Mouse (Mus musculus): ENCODE data around the gene Kbtbd13. TPM values are rescaled to one million over a fixed set of nuclear protein-coding genes. Genes with fewer than 3 reads are reported as not detected.
A peak's percentile ranks its signal among the peaks of the same experiment; 100 is the strongest.

Kbtbd13 gene
- polyA plus RNA-seq (2012; rRNA removed): 1.4 and 1.5 TPM in 2 replicates

DNA sequence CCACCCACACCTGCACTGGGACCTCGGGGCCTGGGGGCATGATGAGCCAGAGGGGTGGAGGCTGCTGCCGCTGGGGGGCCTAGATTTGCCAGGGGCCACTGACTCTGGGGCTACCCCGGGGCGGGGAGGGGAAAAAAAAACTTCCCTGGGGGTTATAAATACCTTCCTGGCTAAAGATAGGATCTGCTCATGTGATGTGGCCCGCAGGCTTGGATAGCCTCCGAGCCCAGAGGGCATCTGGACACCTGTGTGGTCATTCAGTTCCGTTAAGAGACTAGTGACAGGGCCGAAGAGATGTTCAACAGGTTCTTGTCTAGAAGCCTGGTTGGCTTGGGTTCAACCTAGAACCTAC is at the start of gene Kbtbd13:
TSS of gene Kbtbd13 (minus strand) at position 40 of the 352 bp plus-strand sequence.
- DNase-seq (ENCODE audit: low spot score): no peak

DNA sequence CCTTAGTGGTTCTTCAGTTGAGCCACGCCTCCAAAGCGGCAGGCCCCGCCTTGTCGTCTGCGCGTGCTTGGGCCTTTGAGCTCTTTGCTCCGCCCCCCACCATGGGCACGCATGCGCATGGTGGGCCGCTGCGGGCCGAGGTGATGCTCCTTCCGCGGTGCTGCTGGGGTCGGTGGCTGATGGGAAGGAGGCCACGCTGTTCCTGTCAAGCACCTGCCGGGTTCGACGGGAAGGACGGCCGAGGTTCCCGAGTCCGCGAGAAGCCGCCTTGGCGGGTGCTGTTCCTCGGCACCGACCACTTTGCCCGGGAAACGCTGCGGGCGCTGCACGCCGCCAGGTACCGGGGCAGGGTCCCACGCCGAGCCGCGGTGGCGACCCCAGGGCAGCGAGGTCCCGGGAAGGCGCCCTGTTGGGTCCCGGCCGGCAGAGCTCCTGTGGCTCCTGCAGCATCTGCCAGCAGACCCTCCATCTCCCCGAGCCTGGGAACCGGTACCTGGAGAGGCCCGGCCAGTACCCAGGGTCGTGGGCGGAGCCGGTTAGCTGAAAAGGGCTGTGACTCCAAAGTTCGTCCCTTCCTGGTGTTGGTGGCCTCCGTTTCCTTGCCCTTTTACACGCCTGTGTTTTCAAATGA is 44.3 kb upstream of the Kbtbd13 start, which contains the start of gene Mtfmt:
TSS of gene Mtfmt (plus strand) at position 112 of the 631 bp plus-strand sequence.
- DNase-seq (ENCODE audit: low spot score): peak; percentile 81

DNA sequence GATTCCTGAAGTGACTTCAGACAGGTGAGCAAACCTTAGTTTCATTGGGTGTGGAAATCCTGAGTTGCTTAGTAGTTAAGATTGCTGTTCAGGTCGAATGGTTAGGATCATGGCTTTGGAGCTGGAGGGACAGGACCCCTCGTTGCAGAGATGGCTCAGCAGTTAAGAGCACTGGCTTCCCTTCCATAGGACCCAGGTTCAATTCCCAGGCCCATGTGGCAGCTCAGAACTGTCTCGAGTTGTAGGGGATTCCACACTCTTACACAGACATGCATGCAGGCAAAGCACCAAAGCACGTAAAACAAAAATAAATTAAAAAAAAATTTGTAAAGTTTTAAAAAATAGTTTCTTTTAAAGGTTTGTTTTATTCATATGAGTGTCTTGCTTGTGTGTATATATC is 43.8 kb upstream of the Kbtbd13 start:
- DNase-seq (ENCODE audit: low spot score): no peak

DNA sequence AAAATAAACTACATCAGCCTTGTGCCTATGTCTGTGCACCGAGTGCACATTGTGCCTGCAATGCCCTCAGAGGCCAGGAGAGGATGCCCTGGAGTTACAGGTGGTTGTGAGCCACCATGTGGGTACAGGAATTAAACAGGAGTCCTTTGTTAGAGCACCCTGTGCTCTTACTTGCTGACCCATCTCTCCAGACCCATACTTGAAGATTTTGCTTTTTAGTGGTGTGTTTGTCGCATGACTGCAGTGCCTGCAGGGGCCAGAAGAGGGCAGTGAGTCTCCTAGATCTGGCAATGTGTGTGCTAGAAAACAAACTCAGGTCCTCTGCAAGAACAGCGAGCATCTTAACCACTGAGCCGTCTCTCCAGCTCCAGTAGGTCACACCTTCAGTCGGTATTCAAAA is 42.7 kb upstream of the Kbtbd13 start:
- DNase-seq (ENCODE audit: low spot score): no peak

DNA sequence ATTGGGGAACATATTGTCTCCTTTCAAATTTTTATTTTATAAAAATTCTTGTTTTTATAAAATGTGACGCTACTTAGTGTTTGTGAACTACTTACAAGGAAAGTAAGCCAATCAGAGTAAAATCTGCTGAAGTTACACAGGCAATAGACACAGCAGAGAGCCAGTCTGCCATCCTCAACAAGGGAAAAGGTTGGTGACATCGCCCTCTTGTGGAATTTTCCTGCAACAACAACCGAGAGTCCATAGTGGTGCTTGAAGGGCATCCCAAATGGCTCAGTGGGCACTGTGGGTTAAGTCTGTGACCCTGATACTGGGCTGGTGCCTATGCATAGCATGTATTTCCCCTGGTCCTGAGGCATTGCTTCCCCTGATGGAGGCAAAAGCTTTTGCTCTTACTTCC is 40.8 kb upstream of the Kbtbd13 start:
- DNase-seq (ENCODE audit: low spot score): peak; percentile 57

DNA sequence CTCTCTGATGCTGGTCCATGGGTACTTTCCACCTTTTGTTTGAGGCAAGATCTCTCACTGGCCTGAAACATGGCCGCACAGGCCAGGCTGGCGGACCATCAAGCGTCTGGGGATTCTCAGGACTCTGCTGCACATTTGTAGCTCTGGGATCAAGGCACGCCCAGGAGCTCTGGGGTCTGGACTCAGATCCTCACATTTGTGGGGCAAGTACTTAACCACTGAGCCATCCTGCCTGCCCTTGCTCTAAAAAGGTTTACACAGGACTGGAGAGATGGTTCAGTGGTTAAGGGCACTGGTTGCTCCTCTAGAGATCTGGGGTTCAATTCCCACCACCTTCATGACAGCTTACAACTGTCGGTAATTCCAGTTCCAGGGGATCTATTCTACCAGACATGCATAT is 39.5 kb upstream of the Kbtbd13 start:
- no peak for DNase-seq (ENCODE audit: low spot score)

DNA sequence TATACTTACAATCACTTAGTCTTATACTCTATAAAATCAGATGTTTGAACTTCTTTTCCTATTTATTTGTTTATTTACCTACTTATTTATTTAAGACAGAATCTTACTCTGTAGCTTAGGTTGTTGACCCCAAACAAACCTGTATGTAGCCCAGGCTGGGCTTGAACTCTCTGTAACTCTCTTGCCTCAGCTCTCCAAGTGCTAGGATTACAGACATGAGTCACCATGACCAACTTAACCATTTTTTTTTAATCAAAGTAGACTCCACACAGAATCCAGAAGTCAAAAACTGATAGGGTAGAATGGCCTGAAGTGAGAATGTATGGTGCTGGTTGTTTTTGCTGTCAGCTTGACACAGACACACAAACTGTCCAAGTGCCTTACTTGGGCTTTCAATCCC is 38.9 kb upstream of the Kbtbd13 start:
- no peak for DNase-seq (ENCODE audit: low spot score)

DNA sequence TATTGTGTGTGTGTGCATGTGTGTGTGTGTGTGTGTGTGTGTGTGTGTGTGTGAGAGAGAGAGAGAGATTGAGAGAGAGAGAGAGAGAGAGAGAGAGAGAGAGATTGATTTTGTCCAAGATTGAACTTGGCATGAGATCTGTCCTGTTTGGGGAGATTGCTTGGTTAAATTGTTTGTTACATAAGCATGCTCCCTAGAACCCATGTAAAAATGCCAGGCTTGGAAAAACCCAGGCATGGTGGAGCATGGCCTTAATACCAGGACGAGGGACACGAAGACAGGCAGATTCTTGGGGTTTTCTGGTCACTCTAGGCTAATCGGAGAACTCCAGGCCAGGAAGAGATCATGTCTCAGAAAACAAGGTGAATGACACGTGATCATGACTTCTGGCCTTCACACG is 36.6 kb upstream of the Kbtbd13 start:
- DNase-seq (ENCODE audit: low spot score): no peak

DNA sequence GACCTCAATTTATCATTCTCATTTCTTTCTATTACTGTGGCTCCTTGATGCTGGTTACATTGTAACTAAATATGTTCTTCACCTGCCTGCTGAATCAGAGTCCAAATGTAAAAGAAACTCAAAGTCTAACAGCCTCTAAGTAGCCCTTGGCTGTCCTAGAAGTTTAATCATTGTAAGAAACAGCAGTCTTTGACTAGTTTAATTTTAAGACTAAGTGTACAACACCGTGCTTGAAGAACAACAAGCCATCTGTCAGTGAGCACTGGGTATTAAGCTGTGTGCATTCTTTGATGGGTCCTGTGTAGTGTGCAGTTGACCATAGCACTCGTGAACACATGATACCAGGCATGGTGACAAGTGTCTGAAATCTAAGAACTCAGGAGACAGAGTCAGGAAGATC is 36.1 kb upstream of the Kbtbd13 start:
- no peak for DNase-seq (ENCODE audit: low spot score)

DNA sequence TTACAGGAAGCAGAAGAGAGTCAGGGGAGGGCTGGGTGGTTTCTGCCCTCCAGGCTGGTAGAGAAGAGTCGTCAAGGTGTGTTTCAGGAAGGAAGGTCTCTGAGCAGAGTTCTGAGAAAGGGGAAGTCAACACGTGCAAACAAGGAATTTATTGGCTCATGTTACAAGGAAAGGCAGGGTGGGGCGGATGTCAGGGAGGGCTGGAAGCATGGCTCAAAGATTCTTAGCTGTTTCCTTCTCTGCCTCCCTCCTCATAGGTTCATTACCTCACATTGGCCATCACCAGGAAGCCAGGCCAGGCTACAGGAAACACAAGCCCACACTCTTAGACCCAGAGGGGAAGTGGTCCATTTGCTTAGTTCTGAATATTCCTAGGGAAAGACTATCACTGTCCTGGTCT is 32.9 kb upstream of the Kbtbd13 start:
- DNase-seq (ENCODE audit: low spot score): no peak

DNA sequence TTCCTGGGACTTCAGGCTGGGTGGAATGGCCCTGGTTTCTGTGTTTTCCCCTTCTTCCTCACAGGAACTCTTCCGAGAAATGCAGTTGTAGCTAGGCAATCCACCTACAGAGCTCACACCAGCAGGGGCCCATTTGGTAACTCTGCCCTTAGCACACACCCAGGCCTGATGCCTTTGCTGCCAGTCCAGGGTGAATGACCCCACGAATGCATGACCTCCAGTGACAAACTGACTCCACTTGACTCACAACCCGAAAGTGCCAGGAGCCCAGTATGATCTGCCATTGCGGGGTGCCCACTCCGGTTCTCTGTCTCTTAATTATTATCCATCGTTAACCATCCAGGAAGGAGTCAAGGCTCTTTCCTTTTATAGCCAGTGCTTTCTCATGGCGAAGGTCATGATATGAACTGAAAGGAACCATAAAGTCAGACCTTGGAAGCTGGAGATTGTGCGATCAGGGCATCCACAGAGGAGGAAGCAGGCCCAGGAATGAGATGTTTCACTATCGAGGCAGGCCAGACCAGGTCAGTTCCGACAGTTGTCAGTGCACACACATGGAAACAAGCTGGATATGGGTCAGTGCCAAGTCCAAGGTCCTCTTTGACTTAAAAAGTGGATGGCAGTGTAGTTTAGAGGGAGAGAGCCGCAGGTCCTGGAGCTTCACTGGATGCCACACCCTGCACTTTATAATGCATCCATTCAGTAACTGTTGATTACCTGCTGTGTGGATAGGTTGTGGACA is 31.5 kb upstream of the Kbtbd13 start, which contains the start of gene Slc51b:
TSS of gene Slc51b (minus strand) at position 196 of the 742 bp plus-strand sequence.
- DNase-seq (ENCODE audit: low spot score): no peak

DNA sequence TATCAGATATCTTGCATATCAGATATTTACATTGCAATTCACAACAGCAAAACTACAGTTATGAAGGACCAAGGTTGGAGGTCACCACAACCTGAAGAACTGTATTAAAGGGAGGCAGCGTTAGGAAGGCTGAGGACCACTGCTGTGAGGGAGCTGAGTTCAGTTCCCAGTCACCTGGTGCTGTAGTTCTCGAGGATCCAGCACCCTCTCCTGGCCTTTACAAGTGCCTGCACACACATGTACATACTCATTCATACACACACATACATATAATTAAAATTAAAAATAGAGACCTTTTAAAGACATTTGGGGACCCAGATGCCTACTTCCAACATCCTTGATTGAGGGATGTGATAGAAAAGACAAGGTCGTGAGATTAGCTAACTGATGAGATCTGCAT is 28.2 kb upstream of the Kbtbd13 start:
- DNase-seq (ENCODE audit: low spot score): no peak

DNA sequence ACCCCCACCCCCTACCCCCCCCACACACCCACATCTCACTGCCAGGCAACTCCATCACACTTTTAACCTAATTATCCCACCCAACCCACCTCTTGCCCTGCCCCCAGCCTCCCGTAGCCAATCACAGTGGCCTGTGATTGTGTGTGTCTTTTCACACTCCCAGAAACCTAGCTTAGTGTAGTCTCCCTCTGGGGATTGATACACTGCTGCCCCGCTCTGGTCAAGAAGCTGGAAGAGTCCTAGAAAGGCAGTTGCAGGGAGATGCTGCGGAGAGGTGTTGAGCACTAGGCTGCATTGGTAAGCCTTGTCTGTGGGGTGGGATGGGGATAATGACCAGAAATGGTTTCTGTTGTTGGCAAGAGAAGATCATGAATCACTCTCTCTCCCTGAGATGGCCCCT is 26.3 kb upstream of the Kbtbd13 start:
- no peak for DNase-seq (ENCODE audit: low spot score)

DNA sequence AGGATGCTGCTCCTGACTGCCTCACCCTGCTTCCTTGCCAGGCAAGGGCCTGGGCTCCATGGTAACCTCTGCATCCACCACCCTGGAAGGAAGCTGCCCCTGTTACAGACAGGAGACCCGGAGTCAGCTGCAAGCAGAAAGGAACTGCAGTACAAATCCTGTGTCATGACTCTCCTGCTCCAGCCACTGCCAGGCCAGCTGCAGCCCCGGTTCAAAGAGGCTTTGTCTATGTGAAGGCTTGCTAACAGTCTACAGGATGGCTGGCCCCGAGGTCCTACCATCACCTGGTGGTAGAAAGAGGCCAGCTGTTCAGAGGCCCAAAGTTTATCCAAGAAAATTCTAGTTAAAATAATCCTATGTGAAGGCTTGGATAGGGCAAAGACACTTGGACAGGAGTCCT is 19.9 kb upstream of the Kbtbd13 start:
- DNase-seq (ENCODE audit: low spot score): no peak

DNA sequence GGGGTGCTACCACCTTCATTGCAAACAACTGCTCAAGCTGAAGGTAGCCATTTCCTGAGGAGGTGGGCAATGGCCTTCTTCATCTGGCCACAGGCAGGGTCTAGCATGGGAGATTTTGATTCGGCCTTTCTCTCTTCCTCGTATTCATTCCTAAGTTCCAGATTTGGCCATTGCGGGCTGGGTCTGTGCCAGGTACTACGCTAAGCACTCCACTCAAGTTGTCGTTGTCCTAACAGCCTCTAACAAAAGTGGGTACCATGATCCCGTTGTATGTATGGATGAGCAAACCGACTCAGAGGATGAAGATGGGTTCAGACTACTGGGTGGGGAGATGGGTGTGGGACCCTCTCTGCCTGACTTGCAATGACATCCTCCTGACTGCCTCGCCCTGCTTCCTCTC is 18.9 kb upstream of the Kbtbd13 start:
- no peak for DNase-seq (ENCODE audit: low spot score)

DNA sequence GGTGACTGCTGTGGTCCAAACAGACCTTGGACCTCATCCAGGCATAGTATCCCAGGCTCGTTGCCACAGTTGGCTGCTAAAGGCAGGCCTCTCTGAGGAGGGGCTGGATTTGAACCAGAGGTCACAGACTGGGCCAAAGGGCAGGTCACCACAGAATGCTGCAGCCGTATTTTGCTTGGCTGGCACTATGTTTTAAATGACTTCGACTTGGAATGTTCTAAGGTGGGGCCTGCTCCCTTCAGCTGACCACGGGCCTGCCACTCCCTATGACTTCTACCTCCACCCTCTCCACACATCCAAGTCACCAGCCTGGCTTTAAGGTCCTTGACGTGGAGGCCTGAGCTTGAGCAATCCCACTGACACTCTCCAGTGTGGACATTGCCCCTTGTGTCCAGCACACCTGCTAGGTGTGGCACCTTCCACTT is 17.4 kb upstream of the Kbtbd13 start:
- DNase-seq (ENCODE audit: low spot score): no peak

DNA sequence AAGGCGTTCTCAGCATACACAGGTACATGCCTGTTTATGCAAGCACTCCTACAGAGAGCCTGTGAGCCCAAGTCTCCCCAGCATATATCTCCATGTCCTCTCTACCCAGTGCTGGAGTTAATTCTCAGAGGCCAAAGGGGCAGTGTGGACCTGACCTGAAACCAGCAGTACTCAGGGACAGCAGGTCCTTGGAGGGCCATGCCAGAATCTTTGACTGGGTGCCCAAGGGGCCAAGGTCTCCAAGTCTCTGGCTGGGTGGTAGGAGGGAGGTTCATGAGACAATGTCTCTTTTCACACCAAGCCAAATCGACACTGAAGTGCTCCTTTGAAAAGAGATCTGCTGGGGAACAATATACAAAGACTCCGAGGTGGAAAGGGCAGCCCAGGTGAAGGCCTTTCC is 16.4 kb upstream of the Kbtbd13 start:
- DNase-seq (ENCODE audit: low spot score): no peak

DNA sequence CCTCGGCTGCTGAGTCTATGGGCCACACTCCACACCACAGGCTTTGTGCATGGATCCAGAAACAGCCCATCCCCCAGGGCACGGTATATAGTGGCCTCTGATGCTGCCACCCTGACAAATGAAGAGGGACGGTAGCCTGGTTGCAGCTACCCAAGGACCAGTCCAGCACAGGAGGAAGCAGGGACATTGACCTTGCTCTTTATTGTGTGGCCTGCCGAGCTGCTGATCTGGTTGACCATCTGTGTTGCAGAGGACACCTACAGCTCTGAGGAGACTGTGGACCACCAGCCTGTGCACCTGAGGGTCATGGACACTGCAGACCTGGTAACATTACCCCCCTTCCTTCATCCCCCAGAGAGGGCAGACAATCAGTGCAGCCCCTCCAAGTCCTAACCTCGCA is 15.9 kb upstream of the Kbtbd13 start:
- no peak for DNase-seq (ENCODE audit: low spot score)

DNA sequence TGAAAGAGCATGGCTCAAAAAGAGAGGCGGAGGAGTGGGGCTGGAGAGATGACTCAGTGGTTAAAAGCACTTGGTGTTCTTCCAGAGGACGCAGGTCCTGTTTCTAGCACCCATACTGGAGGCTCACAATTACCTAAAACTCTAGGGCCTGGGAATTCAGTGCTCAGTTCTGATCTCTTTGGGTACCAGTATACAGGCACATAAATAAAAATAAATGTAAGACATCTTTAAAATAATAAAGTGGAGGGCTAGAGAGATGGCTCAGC is 13.7 kb upstream of the Kbtbd13 start:
- DNase-seq (ENCODE audit: low spot score): no peak

DNA sequence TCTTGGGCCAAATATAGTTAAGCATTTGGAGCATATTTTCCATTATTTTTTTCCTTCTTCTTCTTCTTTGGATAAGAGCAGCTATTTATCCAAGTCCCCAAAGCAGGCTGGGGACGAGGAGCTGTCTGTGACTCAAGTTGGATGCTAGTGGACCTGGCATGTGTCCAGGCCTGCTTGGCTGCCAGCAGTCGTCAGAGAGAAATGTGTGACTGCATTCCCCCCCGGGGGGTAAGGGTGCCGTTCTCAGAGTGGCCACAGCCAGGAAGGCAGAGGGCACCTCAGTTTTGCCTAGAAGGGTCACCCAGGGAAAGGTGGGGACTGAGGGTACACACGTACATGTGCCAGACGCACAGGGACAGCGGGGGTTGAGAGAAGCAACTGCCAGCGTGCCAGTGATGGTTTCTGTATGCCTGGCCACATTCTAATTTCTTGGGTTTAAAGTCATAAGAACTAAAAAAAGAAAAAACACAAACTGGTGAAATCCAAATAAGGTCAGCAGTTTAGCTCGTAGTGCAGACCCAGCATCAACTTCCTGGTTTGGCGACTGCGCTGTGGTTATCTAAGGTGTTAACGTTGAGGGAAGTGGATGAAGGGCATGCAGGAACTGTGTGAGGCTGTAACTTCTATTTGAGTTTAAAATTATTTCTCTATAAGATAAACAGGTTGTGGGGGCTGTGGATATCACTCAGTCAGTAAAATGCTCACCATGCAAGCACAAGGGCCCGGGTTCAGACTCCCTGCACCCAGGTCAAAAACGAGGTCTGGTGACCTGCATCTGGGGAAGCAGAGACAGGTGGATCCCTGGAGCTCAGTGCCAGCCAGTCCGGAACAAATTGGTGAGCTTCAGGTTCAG is 13.1 kb upstream of the Kbtbd13 start:
- DNase-seq (ENCODE audit: low spot score): peak; percentile 46

DNA sequence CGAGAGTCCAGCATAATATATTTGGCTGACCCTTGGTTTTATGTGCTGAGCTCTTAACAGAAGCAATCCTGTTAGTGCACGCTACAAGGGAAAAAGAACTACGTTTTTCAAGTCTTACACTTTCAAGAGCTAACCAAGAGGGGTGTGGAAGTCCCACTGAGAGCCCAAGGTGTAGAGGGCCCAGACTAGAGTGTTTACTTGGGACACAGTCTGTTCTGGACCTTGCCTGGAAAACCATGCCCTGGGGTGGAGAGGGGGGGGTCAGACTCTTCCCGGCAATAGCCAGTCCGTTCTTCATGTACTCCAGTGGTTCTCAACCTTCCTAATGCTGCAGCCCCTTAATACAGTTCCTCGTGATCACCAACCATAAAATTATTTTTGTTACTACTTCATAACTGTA is 8.5 kb upstream of the Kbtbd13 start:
- no peak for DNase-seq (ENCODE audit: low spot score)

DNA sequence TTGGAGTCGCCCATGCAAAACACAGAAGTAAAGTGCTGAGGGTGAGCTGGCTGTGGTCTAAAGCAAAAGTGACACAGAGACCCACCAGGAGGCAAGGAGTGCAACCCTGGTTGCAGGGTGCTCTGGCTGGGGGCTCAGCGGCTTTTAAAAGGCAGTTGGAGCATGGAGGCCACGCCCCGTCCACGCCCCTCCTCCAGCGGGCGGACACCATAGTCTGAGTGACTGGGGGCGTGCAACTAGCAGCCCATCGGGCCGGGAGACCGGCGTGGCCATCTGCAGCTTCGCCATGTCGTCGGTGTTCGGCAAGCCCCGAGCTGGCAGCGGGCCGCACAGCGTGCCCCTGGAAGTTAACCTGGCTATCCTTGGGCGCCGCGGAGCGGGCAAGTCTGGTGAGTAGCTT is 6.8 kb upstream of the Kbtbd13 start, which contains the start of gene Rasl12:
TSS of gene Rasl12 (plus strand) at position 228 of the 400 bp plus-strand sequence.
- peak; percentile 41 for DNase-seq (ENCODE audit: low spot score)

DNA sequence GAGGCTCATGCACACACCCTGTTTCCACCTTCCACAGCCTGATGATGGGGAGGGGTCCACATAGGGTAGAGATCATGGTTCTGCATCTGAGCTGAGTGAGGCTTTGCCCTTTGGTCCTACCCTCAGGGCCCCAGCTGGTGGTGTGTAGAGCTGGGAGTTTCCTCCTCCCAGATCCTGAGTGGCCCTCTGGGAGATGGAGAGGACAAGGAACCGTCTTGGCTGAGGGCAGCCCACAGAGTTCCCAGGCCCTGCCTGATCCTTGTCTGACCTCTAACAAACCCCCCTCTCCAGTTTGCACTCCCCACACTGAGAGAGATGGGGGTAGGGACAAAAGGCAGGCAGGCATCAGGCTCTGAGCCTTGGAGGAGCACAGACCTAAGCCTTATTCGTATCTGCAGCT is 2.9 kb upstream of the Kbtbd13 start:
- DNase-seq (ENCODE audit: low spot score): no peak
